Mouse (Mus musculus): ENCODE data around the gene Hsd17b2. TPM values are rescaled to one million over a fixed set of nuclear protein-coding genes. Genes with fewer than 3 reads are reported as not detected.

Hsd17b2 gene
- polyA plus RNA-seq, 1 experiment from 2014 or later: 113 TPM

GRCm38 (mm10) chr8:117670461-117670860 is 31.2 kb upstream of the Hsd17b2 start:
- Histone ChIP-seq H3K9me3 (ENCODE audit: control insufficient read depth, low read length) (no peaks in the 10 kb centered on the region), H3K36me3 (ENCODE audit: control insufficient read depth, insufficient read depth, low read length) (no peaks in the 10 kb centered on the region), H3K9ac (ENCODE audit: low read length) (no peak overlapping the region), H3K4me1 (replicated peaks; ENCODE audit: control insufficient read depth, insufficient read depth) (no peaks in the 10 kb centered on the region), H3K27ac (replicated peaks) (no peak overlapping the region), H3K4me3 (ENCODE audit: low read depth, low read length) (no peak overlapping the region), H3K27me3 (ENCODE audit: control insufficient read depth, insufficient read depth, low read length) (no peaks in the 10 kb centered on the region), H3K4me2 (replicated peaks; ENCODE audit: low read depth) (no peak overlapping the region)
- TF ChIP-seq EP300 (optimal IDR thresholded peaks at IDR 0.05) (no peak), CTCF (IDR thresholded peaks at IDR 0.05; ENCODE audit: low read depth) (no peak)
- 20% methylated on average over 11 of the region's 11 CpGs for WGBS
- no peak for ATAC-seq (ENCODE audit: low FRiP score, low TSS enrichment)
- DNase-seq (ENCODE audit: low spot score): no peak

GRCm38 (mm10) chr8:117672558-117672957 is 29.1 kb upstream of the Hsd17b2 start:
- Histone ChIP-seq H3K9ac (ENCODE audit: low read length) (no peak overlapping the region), H3K36me3 (ENCODE audit: control insufficient read depth, insufficient read depth, low read length) (no peaks in the 10 kb centered on the region), H3K27me3 (ENCODE audit: control insufficient read depth, insufficient read depth, low read length) (no peaks in the 10 kb centered on the region), H3K27ac (replicated peaks) (0 out of 2 replicates have a peak overlapping the region, but pooled peaks have one; percentile 30), H3K9me3 (ENCODE audit: control insufficient read depth, low read length) (no peaks in the 10 kb centered on the region), H3K4me2 (replicated peaks; ENCODE audit: low read depth) (peak overlapping the region; percentile 75), H3K4me3 (ENCODE audit: low read depth, low read length) (no peak overlapping the region), H3K4me1 (replicated peaks; ENCODE audit: control insufficient read depth, insufficient read depth) (no peaks in the 10 kb centered on the region)
- 84% methylated on average over 3 of the region's 3 CpGs for WGBS
- no peak for DNase-seq (ENCODE audit: low spot score)
- ATAC-seq (ENCODE audit: low FRiP score, low TSS enrichment): peak; percentile 68
- TF ChIP-seq CTCF (IDR thresholded peaks at IDR 0.05; ENCODE audit: low read depth): no peak
- TF ChIP-seq EP300 (optimal IDR thresholded peaks at IDR 0.05): no peak

DNA sequence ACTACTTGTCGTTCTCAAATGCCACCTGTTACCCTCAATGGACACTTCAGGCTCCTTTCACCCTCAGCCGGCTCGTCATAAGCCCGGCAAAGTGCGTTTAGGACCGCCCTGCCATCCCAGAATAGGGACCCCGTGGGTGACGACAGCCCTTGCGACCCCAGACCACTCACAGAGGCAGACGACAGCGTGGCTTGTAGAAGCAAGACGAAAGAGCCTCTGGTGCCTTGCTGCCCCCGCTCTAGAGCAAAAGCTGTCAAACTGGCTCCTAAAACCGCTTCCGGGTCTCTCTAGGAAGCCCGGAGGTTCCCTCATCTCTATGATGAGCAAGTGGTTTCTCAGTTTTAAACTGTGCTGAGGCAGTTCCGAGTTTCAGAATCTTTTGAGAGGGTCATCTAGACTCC is 28.3 kb upstream of the Hsd17b2 start, which contains the start of gene Sdr42e1:
Gene Sdr42e1, minus strand, starts transcription at position 260 of the 401 bp plus-strand sequence.
- WGBS: 7% methylated on average over 17 of the region's 17 CpGs
- Histone ChIP-seq H3K4me3 (ENCODE audit: low read depth, low read length) (peak within 1 kb of the TSS; percentile 59), H3K4me2 (replicated peaks; ENCODE audit: low read depth) (peak within 1 kb of the TSS; percentile 75), H3K27me3 (ENCODE audit: control insufficient read depth, insufficient read depth, low read length) (no peaks in the 10 kb centered on the region), H3K4me1 (replicated peaks; ENCODE audit: control insufficient read depth, insufficient read depth) (no peaks in the 10 kb centered on the region), H3K36me3 (ENCODE audit: control insufficient read depth, insufficient read depth, low read length) (no peaks in the 10 kb centered on the region), H3K9me3 (ENCODE audit: control insufficient read depth, low read length) (no peaks in the 10 kb centered on the region), H3K27ac (replicated peaks) (peak within 1 kb of the TSS; percentile 78), H3K9ac (ENCODE audit: low read length) (peak within 1 kb of the TSS; percentile 70)
- ATAC-seq (ENCODE audit: low FRiP score, low TSS enrichment) (peak; percentile 58; the same call in 1 of the 2 replicates), DNase-seq (ENCODE audit: low spot score) (peak; percentile 80)
- TF ChIP-seq CTCF (IDR thresholded peaks at IDR 0.05; ENCODE audit: low read depth) (no peak), EP300 (optimal IDR thresholded peaks at IDR 0.05) (no peak)

GRCm38 (mm10) chr8:117675171-117675570 is 26.5 kb upstream of the Hsd17b2 start:
- Histone ChIP-seq H3K27ac (replicated peaks) (no peak overlapping the region), H3K4me2 (replicated peaks; ENCODE audit: low read depth) (no peak overlapping the region), H3K27me3 (ENCODE audit: control insufficient read depth, insufficient read depth, low read length) (no peaks in the 10 kb centered on the region), H3K9ac (ENCODE audit: low read length) (no peak overlapping the region), H3K36me3 (ENCODE audit: control insufficient read depth, insufficient read depth, low read length) (no peaks in the 10 kb centered on the region), H3K9me3 (ENCODE audit: control insufficient read depth, low read length) (no peaks in the 10 kb centered on the region), H3K4me1 (replicated peaks; ENCODE audit: control insufficient read depth, insufficient read depth) (no peaks in the 10 kb centered on the region), H3K4me3 (ENCODE audit: low read depth, low read length) (no peak overlapping the region)
- DNase-seq (ENCODE audit: low spot score) (no peak), ATAC-seq (ENCODE audit: low FRiP score, low TSS enrichment) (no peak)
- no peak for TF ChIP-seq CTCF (IDR thresholded peaks at IDR 0.05; ENCODE audit: low read depth)
- no peak for TF ChIP-seq EP300 (optimal IDR thresholded peaks at IDR 0.05)
- 62% methylated on average over 5 of the region's 5 CpGs for WGBS

DNA sequence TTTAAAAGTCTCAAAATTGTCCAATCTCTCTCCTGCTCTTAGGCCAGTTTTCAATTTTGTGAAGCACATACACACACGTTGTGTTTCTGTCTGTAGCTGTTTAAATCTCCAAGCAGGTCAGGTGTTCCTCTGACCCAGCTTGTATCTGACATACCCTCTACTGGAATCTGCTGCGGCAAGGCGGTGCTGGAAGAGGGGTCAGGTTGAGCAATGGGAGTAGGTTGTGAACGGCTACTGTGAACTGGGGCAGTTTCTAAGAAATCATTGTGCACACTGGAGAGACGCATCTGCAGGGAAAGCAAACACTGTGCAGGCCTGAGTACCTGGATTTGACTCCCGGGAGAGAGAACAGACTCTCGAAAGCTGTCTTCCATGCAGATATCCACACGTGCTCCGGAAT is 25.2 kb upstream of the Hsd17b2 start:
- no peak overlapping the region for H3K9ac ChIP-seq (ENCODE audit: low read length)
- H3K4me3 ChIP-seq (ENCODE audit: low read depth, low read length): no peak overlapping the region
- WGBS: 39% methylated on average over 9 of the region's 9 CpGs
- no peaks in the 10 kb centered on the region for H3K36me3 ChIP-seq (ENCODE audit: control insufficient read depth, insufficient read depth, low read length)
- TF ChIP-seq EP300 (optimal IDR thresholded peaks at IDR 0.05) (no peak), CTCF (IDR thresholded peaks at IDR 0.05; ENCODE audit: low read depth) (no peak)
- ATAC-seq (ENCODE audit: low FRiP score, low TSS enrichment): peak; percentile 72; the same call in 1 of the 2 replicates
- peak; percentile 51 for DNase-seq (ENCODE audit: low spot score)
- H3K27me3 ChIP-seq (ENCODE audit: control insufficient read depth, insufficient read depth, low read length): no peaks in the 10 kb centered on the region
- no peak overlapping the region for H3K4me2 ChIP-seq (replicated peaks; ENCODE audit: low read depth)
- H3K4me1 ChIP-seq (replicated peaks; ENCODE audit: control insufficient read depth, insufficient read depth): no peaks in the 10 kb centered on the region
- H3K27ac ChIP-seq (replicated peaks): peak overlapping the region; percentile 56; the same call in 1 of the 2 replicates
- H3K9me3 ChIP-seq (ENCODE audit: control insufficient read depth, low read length): no peaks in the 10 kb centered on the region

DNA sequence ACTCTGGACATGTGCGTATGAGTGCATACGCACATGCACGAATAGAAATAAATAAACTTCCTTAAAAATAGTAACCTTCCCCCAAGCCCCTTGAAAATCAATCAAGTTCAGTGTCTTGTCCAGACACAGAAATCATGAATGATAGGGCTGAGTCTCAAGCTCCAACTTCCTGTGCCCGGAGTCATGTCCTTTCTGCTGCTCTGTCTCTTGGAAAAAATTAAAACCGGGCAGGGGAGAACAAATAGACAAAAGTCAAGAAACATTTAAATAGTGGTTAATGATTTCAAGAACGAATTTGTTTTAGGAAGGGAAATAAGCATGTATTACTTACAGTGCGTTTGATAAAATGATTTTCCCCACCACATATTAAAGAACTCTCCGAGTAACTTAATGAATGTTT is 24.7 kb upstream of the Hsd17b2 start:
- no peak for TF ChIP-seq EP300 (optimal IDR thresholded peaks at IDR 0.05)
- TF ChIP-seq CTCF (IDR thresholded peaks at IDR 0.05; ENCODE audit: low read depth): no peak
- Histone ChIP-seq H3K4me2 (replicated peaks; ENCODE audit: low read depth) (no peak overlapping the region), H3K27me3 (ENCODE audit: control insufficient read depth, insufficient read depth, low read length) (no peaks in the 10 kb centered on the region), H3K9ac (ENCODE audit: low read length) (no peak overlapping the region), H3K36me3 (ENCODE audit: control insufficient read depth, insufficient read depth, low read length) (no peaks in the 10 kb centered on the region), H3K4me1 (replicated peaks; ENCODE audit: control insufficient read depth, insufficient read depth) (no peaks in the 10 kb centered on the region), H3K9me3 (ENCODE audit: control insufficient read depth, low read length) (no peaks in the 10 kb centered on the region), H3K27ac (replicated peaks) (no peak overlapping the region), H3K4me3 (ENCODE audit: low read depth, low read length) (no peak overlapping the region)
- 36% methylated on average over 8 of the region's 8 CpGs for WGBS
- ATAC-seq (ENCODE audit: low FRiP score, low TSS enrichment): no peak
- no peak for DNase-seq (ENCODE audit: low spot score)
